Mouse (Mus musculus) spleen, postnatal 36 days (tissue): ENCODE results near the gene Kng2.
A peak's percentile ranks its signal among the peaks of the same experiment; 100 is the strongest.
"Not testable (repeated sequence)": the region's sequence is repeated elsewhere in the genome, so short reads cannot be mapped to it uniquely, and the experiment has no call there.

Source experiments
- DNase-seq, 2 experiments: peaks; one replicate each; pipeline ENCODE4 v3.0.0; 2022; ENCODE audit warnings: low spot score in 2 of 2, mixed read lengths in 1 of 2

The Kng2 gene

GRCm38 (mm10) chr16:22961073-22961472 is 68.2 kb downstream of the Kng2 start:
- no peak for DNase-seq

GRCm38 (mm10) chr16:22956085-22956439 is 73.2 kb downstream of the Kng2 start:
- no peak for DNase-seq

- DNase-seq: no peak
Measured at GRCm38 (mm10) chr16:22955397-22956084, 73.7 kb downstream of the Kng2 start.

- DNase-seq: no peak
Measured at GRCm38 (mm10) chr16:22953069-22953468, 76.2 kb downstream of the Kng2 start.

- no peak for DNase-seq
Measured at GRCm38 (mm10) chr16:22950840-22951395, 78.4 kb downstream of the Kng2 start, which contains the start of gene Hrg. Gene Hrg, plus strand, starts transcription at chr16:22951072.

- DNase-seq: no peak
Measured at GRCm38 (mm10) chr16:22947371-22947770, 81.9 kb downstream of the Kng2 start.

GRCm38 (mm10) chr16:22941825-22942476 is 87.3 kb downstream of the Kng2 start:
- DNase-seq: not testable (repeated sequence)

- no peak for DNase-seq
Measured at GRCm38 (mm10) chr16:22939120-22939695, 90.1 kb downstream of the Kng2 start.

- peak in 1 of 2 experiments; percentile 22 for DNase-seq
Measured at GRCm38 (mm10) chr16:22938541-22938940, 90.7 kb downstream of the Kng2 start.

- DNase-seq: no peak
Measured at GRCm38 (mm10) chr16:22937631-22938030, 91.7 kb downstream of the Kng2 start.
